Mouse (Mus musculus) cortical plate, adult 2 months (tissue): ENCODE data around the gene Wnt11.

Source experiments
- CTCF ChIP-seq: fragments of 200-500 bp; IDR thresholded peaks from 2 replicates; pipeline ENCODE4 v1.5.1; 2011; ENCODE audit warnings: mild to moderate bottlenecking, control low read depth, low read length; ENCODE audit not compliant: insufficient read depth; ENCODE audit errors: extremely low read depth
- POLR2A ChIP-seq: fragments of 200-500 bp; IDR thresholded peaks from 2 replicates; pipeline ENCODE4 v1.6.1; 2011; ENCODE audit warnings: mild to moderate bottlenecking, low read length, control low read depth; ENCODE audit not compliant: insufficient read depth; ENCODE audit errors: extremely low read depth

GRCm38 (mm10) chr7:98806961-98807360 lies 28.0 kb upstream of the Wnt11 start:
- TF ChIP-seq CTCF (no peak), POLR2A (no peak)
